Mouse (Mus musculus) embryonic stem cell, embryonic (primary cell): ENCODE measurements around the gene Jrkl.

Experiments
- CTCF ChIA-PET, 4 experiments: fragments of 300-600 bp in 2 of 4; fragments of 350-600 bp in 2 of 4; sonication (Branson Sonifier 250); formaldehyde crosslinking; loops; one replicate each; lab custom pipeline; 2022; ENCODE audit warnings: inconsistent platforms in 2 of 4; lab: Charles Lee
- POLR2A ChIA-PET, 4 experiments: fragments of 300-600 bp in 2 of 4; fragments of 350-600 bp in 2 of 4; sonication (Branson Sonifier 250); formaldehyde crosslinking; loops; one replicate each; lab custom pipeline; 2022; ENCODE audit warnings: antibody characterized with exemption in 4 of 4, inconsistent platforms in 1 of 4; lab: Charles Lee

Gene Jrkl

GRCm38 (mm10) chr9:13245481-13245880 lies at the start of gene Jrkl:
Jrkl (minus strand) TSS chr9:13245829.
- POLR2A ChIA-PET = interaction anchor here in 1 of 4 experiments (1.3 kb wide), 1 partner anchor 14 kb away, joined by 3 read pairs; no protein-coding TSS in a partner anchor
- CTCF ChIA-PET = no interaction called here

GRCm38 (mm10) chr9:13287482-13287881 lies 41.9 kb upstream of the Jrkl start:
- POLR2A ChIA-PET = no interaction called here
- CTCF ChIA-PET = no interaction called here

GRCm38 (mm10) chr9:13273219-13273618 lies 27.6 kb upstream of the Jrkl start:
- CTCF ChIA-PET = no interaction called here
- POLR2A ChIA-PET = no interaction called here

- CTCF ChIA-PET = interaction anchor here in 1 of 4 experiments (0.7 kb wide), 1 partner anchor 370 kb away, joined by 3 read pairs; no protein-coding TSS in a partner anchor
These were observed 15.4 kb upstream of the Jrkl start for GRCm38 (mm10) chr9:13260980-13261379.

GRCm38 (mm10) chr9:13258173-13258572 lies 12.5 kb upstream of the Jrkl start:
- CTCF ChIA-PET = no interaction called here
- POLR2A ChIA-PET = no interaction called here

More at GRCm38 (mm10) chr9:13260980-13261379, 15.4 kb upstream of the Jrkl start:
- POLR2A ChIA-PET = interaction anchor here in 1 of 4 experiments (0.6 kb wide), 1 partner anchor 1239 kb away, joined by 3 read pairs; the partner anchor contains the start of genes Cwc15 and Kdm4d

- ChIA-PET POLR2A (no interaction called here), CTCF (no interaction called here)
These were observed 11.1 kb upstream of the Jrkl start for GRCm38 (mm10) chr9:13256726-13257125.

- CTCF ChIA-PET = no interaction called here
- POLR2A ChIA-PET = interaction anchor here in 1 of 4 experiments (1.0 kb wide), 1 partner anchor 13 kb away, joined by 3 read pairs; no protein-coding TSS in a partner anchor
These were observed 5.6 kb upstream of the Jrkl start for GRCm38 (mm10) chr9:13251251-13251650.

- ChIA-PET CTCF (no interaction called here), POLR2A (no interaction called here)
These were observed 2.5 kb upstream of the Jrkl start for GRCm38 (mm10) chr9:13248104-13248503.

GRCm38 (mm10) chr9:13246815-13247638 lies 1.4 kb upstream of the Jrkl start, which contains the start of gene Ccdc82:
Ccdc82 (plus strand) TSS chr9:13246955.
- CTCF ChIA-PET = interaction anchor here in 1 of 4 experiments (0.6 kb wide), 2 partner anchors 16 to 455 kb away, joined by 5 to 6 read pairs; no protein-coding TSS in a partner anchor
- POLR2A ChIA-PET = interaction anchor here in 3 of 4 experiments (0.5 to 1.0 kb wide), 9 partner anchors 51 to 1788 kb away, joined by 3 to 4 read pairs (median 3); partner anchors contain the start of gene Fam76b (in 1 of the 3)

GRCm38 (mm10) chr9:13242321-13242720 lies 3.3 kb downstream of the Jrkl start:
- ChIA-PET POLR2A (interaction anchor here in 2 of 4 experiments (0.7 kb wide), 2 partner anchors 283 to 1040 kb away, joined by 3 to 7 read pairs; no protein-coding TSS in a partner anchor), CTCF (interaction anchor here in 3 of 4 experiments (0.7 to 1.9 kb wide), 5 partner anchors 12 to 474 kb away, joined by 3 to 8 read pairs (median 3); no protein-coding TSS in a partner anchor)

- ChIA-PET POLR2A (interaction anchor here (0.6 to 1.3 kb wide), 9 partner anchors 12 to 596 kb away, joined by 3 to 4 read pairs (median 3); partner anchors contain the start of gene Fam76b (in 2 of the 4)), CTCF (interaction anchor here (0.6 to 2.2 kb wide), 46 partner anchors 10 to 1466 kb away, joined by 3 to 46 read pairs (median 4); partner anchors contain the start of gene Fam76b (in 2 of the 4))
These were observed 13.9 kb downstream of the Jrkl start for GRCm38 (mm10) chr9:13231545-13232216.

GRCm38 (mm10) chr9:13230553-13230952 lies 15.1 kb downstream of the Jrkl start:
- POLR2A ChIA-PET = interaction anchor here in 2 of 4 experiments (0.7 to 1.3 kb wide), 4 partner anchors 14 to 598 kb away, joined by 3 to 4 read pairs (median 3); partner anchors contain the start of gene Fam76b (in 2 of the 2)
- CTCF ChIA-PET = interaction anchor here (0.9 to 2.2 kb wide), 14 partner anchors 11 to 661 kb away, joined by 3 to 46 read pairs (median 4); partner anchors contain the start of gene Fam76b (in 1 of the 4)

GRCm38 (mm10) chr9:13225872-13226271 lies 19.8 kb downstream of the Jrkl start:
- POLR2A ChIA-PET = no interaction called here
- CTCF ChIA-PET = no interaction called here

- POLR2A ChIA-PET = no interaction called here
- CTCF ChIA-PET = no interaction called here
These were observed 39.3 kb downstream of the Jrkl start for GRCm38 (mm10) chr9:13206369-13206768.

- ChIA-PET POLR2A (no interaction called here), CTCF (no interaction called here)
These were observed 41.9 kb downstream of the Jrkl start for GRCm38 (mm10) chr9:13203681-13204080.

GRCm38 (mm10) chr9:13203109-13203508 lies 42.5 kb downstream of the Jrkl start:
- CTCF ChIA-PET = no interaction called here
- POLR2A ChIA-PET = no interaction called here

- POLR2A ChIA-PET = no interaction called here
- CTCF ChIA-PET = no interaction called here
These were observed 45.5 kb downstream of the Jrkl start for GRCm38 (mm10) chr9:13200079-13200478.

- ChIA-PET CTCF (interaction anchor here in 2 of 4 experiments (0.7 to 1.4 kb wide), 2 partner anchors 16 to 542 kb away, joined by 3 to 4 read pairs; no protein-coding TSS in a partner anchor), POLR2A (no interaction called here)
These were observed 49.9 kb downstream of the Jrkl start for GRCm38 (mm10) chr9:13195762-13196161.

GRCm38 (mm10) chr9:13195268-13195667 lies 50.4 kb downstream of the Jrkl start:
- POLR2A ChIA-PET = no interaction called here
- CTCF ChIA-PET = interaction anchor here in 2 of 4 experiments (0.6 to 1.4 kb wide), 5 partner anchors 15 to 1437 kb away, joined by 3 to 8 read pairs (median 3); no protein-coding TSS in a partner anchor
